Comparison of ENCODE assay signal across 8 mouse cellular contexts in genomic region chr10:60831379-60831778, GRCm38 (mm10). TPM values are rescaled to one million over a fixed set of nuclear protein-coding genes. Genes with fewer than 3 reads are reported as not detected.
A peak's percentile ranks its signal among the peaks of the same experiment; 100 is the strongest.
DNase-seq lines count a peak whose midpoint lies in the region; ATAC-seq and TF ChIP-seq lines count a peak whose summit lies in the region.

Gene Unc5b, minus strand, starts transcription at chr10:60831581.

- ATAC-seq in erythroid progenitor cell, adult 5-6 weeks (replicated peaks; ENCODE audit: low FRiP score, poor library complexity, severe bottlenecking), result no peak

- no peaks in the 10 kb centered on the region; the same call in 1 of the 2 replicates for H3K9me3 ChIP-seq in embryonic facial prominence, embryonic 10.5 days

- 1% methylated on average over 53 of the region's 53 CpGs for WGBS in embryonic facial prominence, embryonic 10.5 days
- WGBS in small intestine, adult 2 months, result under 1% methylated on average over 44 of the region's 53 CpGs

- peak within 1 kb of the TSS; percentile 84 for H3K4me3 ChIP-seq in embryonic facial prominence, embryonic 10.5 days
- peak within 1 kb of the TSS; percentile 74 for H3K4me3 ChIP-seq in small intestine, adult 2 months (ENCODE audit: low read depth, low read length)

- intact Hi-C loops in left cerebral cortex, postnatal 36 days (cut with DNase I), result loop anchor here (10.0 kb wide), 2 partner anchors 103 to 183 kb away; no protein-coding TSS in a partner anchor

- peak within 1 kb of the TSS; percentile 89 for H3K27ac ChIP-seq in embryonic facial prominence, embryonic 10.5 days (replicated peaks)
- peak within 1 kb of the TSS; percentile 79 for H3K27ac ChIP-seq in small intestine, adult 2 months (ENCODE audit: insufficient read depth, low read depth, low read length)

- H3K27me3 ChIP-seq in embryonic facial prominence, embryonic 10.5 days (replicated peaks; ENCODE audit: low read depth, poor library complexity, severe bottlenecking), result peaks cover 94% of the 10 kb centered on the region
- 0 out of 2 replicates have a peak, but pooled peaks cover 17% of the 10 kb centered on the region for H3K27me3 ChIP-seq in small intestine, adult 2 months (ENCODE audit: control insufficient read depth, insufficient read depth, low read length)

- peaks cover 60% of the 10 kb centered on the region for H3K4me1 ChIP-seq in embryonic facial prominence, embryonic 10.5 days
- peaks cover 10% of the 10 kb centered on the region for H3K4me1 ChIP-seq in small intestine, adult 2 months (ENCODE audit: control insufficient read depth, insufficient read depth, insufficient read length, low read length)

- H3K36me3 ChIP-seq in embryonic facial prominence, embryonic 10.5 days (replicated peaks), result no peaks in the 10 kb centered on the region
- H3K36me3 ChIP-seq in small intestine, adult 2 months (ENCODE audit: control insufficient read depth, insufficient read depth, low read length), result no peaks in the 10 kb centered on the region

- peak; percentile 97 for TF ChIP-seq POLR2A in small intestine, adult 2 months (IDR thresholded peaks at IDR 0.05; ENCODE audit: low read depth, low read length)

- peak; percentile 48; the same call in 1 of the 2 replicates for TF ChIP-seq CTCF in small intestine, adult 2 months (IDR thresholded peaks at IDR 0.05; ENCODE audit: extremely low read depth, insufficient read length, insufficient replicate concordance, low read depth, low read length)

- peak; percentile 97 for DNase-seq in adrenal gland, postnatal 25 days
- DNase-seq in embryonic facial prominence, embryonic 10.5 days (ENCODE audit: low spot score), result peak; percentile 95
- peak; percentile 100 for DNase-seq in heart, adult 11 months
- peak; percentile 95 for DNase-seq in kidney, adult 11 months
- peak; percentile 82 to 86 for DNase-seq in left cerebral cortex, postnatal 36 days (ENCODE audit: low spot score in 2 of 2)
- DNase-seq in mesoderm, embryonic 11.5 days (ENCODE audit: low read depth, low spot score), result peak; percentile 89

RNA-seq across cellular contexts. Expression of gene Unc5b, which starts in this region (rescaled TPM):
- total RNA-seq in adrenal gland, postnatal 25 days (2021), result 5.5 and 8.0 TPM in 2 replicates
- 6.0 and 7.2 TPM in 2 replicates for polyA plus RNA-seq in embryonic facial prominence, embryonic 10.5 days (2016; fragmentation: Nextera tagmentation; extraction: Ambion mirVana)
- 10 to 100 TPM in 1 of 2 experiments, 1 to 10 TPM in 1; 9.7 to 13.5 TPM for total RNA-seq in left cerebral cortex, postnatal 36 days (2021)
- polyA plus RNA-seq in small intestine, adult 2 months (2012; rRNA removed), result 24.6 and 71.6 TPM in 2 replicates
- total RNA-seq in erythroid progenitor cell, adult 5-6 weeks (2015; ENCODE audit: low replicate concordance), result not detected in 2 replicates
- not detected in 2 replicates for total RNA-seq in erythroid progenitor cell, adult 5-6 weeks (2017; ENCODE audit: low replicate concordance)
